Mouse (Mus musculus) layer of hippocampus, postnatal 25 days (tissue): ENCODE data around the gene Ncoa4. TPM values are rescaled to one million over a fixed set of nuclear protein-coding genes. Genes with fewer than 3 reads are reported as not detected.
A peak's percentile ranks its signal among the peaks of the same experiment; 100 is the strongest.
"Not testable (repeated sequence)": the region's sequence is repeated elsewhere in the genome, so short reads cannot be mapped to it uniquely, and the experiment has no call there.

Source experiments
- DNase-seq, 2 experiments: peaks; one replicate each; pipeline ENCODE4 v3.0.0; 2022; ENCODE audit warnings: mixed read lengths in 2 of 2, low spot score in 1 of 2; ENCODE audit errors: extremely low spot score in 1 of 2
- total RNA-seq, 2 experiments: library from RNA; stranded (reverse); gene quantifications; 2 replicates each; pipeline ENCODE4 v1.2.3; 2021

Gene Ncoa4
- 100 to 1,000 TPM; 123 to 130 TPM for total RNA-seq

DNA sequence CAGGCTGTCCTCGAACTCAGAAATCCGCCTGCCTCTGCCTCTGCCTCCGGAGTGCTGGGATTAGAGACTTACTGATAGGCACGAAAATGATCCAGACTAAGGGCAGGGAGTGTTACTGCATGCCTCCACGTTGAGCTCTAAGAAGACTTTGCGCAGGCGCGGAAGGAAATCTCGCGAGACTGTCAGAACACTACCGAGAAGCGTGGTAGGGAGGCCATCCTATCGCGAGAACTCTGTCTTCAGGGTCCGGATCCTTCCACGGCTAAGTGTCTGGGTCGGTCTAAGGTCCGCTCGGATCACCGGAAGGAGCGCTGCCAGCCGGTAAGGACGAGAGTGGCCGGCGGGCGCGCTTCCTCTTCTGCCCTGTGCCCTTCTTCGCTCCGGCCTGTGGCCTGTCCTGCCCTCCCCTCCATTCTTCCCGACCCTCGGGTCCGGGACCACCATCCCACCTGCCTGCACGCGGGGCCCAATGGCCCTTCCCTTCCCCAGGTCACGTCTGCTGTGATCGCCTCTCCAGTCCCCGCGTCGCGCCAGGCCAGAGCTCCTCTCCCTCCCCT is at the start of gene Ncoa4:
Ncoa4 (plus strand) TSS at position 176 of the 557 bp plus-strand sequence.
- DNase-seq: peak; percentile 87 to 98

DNA sequence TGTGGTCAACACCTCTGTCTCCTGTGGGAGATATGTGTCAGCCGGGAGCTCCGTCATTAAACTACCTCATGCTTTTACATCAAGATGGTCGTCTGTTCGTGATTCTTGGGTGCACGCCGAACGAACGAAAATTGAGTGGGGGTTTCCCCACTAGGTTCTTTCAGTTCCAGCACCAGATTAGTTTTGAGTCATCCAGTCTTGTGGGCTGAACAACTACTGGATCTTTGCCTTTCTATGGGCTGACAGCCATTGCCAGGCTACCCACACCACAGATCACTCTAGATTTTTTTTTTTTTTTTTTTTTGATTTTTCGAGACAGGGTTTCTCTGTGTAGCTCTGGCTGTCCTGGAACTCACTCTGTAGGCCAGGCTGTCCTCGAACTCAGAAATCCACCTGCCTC is 47.5 kb upstream of the Ncoa4 start:
- DNase-seq: not testable (repeated sequence)

DNA sequence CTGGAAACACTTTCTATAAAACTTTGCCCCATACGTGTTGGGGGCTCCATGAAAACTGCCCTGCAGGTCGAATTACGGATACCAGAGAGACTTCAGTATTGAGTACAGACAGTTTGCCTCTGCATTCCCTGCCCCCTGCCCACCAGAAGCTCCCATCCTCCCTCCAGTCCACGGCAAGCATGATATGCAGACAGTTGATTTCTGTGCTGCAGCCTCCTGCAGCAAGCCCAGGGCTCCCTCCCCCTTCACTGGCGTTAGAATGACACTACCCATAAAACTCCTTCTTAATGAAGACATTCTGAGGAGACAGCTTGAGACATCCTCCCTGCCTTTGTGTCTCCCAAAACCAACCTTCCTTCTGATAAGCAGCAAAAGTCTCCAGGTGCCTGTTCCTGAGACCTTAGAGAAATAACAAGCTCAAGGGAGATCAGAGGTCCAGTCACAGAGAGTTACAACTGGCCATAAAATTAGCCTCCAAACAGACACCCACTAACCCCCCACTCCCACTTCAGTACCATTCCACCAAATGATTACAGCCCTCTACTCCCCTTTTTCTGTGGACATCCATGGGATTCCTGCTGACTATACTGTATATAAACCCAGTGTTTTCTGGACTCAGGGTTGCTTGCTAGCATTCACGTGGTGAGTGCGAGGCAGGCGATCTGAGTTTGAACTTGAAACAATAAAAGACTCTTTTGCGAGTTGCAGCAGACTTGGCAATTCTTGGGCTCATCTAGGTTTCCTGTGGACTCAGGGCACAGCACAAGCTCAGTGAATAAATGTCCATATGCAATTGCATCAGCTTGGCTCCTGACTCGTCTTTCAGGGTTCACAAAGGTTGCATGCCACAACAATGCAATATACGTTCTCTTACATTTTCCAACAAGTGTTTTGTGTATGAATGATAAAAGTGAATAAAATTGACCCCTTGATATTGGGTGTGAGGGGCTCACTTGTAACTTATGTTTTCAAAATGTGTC is 38.4 kb upstream of the Ncoa4 start:
- no peak for DNase-seq

DNA sequence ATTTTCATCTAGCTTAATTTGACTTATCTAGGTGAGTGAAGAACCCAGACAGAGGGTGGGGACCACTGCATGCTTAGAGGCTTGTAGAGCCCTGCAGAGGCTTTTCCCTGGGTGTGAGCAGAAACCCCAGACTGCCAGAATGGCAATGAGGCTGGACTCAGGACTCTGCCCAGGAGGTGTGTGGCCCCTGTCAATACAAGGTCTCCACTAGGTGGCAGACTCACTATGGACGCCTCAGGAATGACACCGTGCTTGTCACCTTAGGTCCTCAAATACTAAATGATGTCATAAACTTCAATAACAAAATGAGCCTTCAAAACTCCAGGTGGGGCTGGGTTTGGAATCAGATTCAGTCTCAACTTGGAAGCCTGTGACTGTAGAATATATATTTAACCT is 37.7 kb upstream of the Ncoa4 start:
- DNase-seq: no peak

DNA sequence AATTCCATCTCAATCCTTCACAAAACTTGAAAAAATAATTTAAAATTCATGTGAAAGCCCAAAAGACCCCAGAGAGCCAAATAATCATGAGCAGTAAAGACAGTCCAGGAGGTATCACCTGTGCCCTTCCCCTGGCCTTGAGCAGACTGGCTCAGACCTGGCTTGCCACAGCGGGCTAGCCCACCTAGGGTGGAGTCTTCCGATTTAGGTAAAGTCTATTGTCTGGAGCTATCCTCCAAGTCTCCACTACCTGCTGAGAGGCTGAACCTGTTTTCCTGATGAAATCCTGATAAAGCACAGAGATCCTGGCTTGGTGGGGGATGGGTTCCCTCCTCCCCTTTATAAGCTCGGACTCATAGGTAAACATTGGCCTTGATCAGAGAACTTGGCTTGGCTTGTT is 35.4 kb upstream of the Ncoa4 start:
- no peak for DNase-seq

DNA sequence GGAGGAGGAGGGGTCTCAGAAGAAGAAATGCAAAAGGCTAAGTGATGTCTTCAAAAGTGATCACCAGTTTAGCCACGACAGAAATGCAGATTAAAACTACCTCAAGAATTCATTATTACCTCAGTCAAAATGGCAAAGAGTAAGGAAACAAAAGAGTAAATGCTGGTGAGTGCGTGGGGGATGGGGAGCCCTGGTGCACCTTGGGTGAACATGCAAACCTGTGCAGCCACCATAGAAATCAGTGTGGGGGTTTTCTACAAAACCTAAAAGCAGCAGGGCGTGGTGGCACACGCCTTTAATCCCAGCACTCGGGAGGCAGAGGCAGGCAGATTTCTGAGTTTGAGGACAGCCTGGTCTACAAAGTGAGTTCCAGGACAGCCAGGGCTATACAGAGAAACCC is 34.4 kb upstream of the Ncoa4 start:
- not testable (repeated sequence) for DNase-seq

DNA sequence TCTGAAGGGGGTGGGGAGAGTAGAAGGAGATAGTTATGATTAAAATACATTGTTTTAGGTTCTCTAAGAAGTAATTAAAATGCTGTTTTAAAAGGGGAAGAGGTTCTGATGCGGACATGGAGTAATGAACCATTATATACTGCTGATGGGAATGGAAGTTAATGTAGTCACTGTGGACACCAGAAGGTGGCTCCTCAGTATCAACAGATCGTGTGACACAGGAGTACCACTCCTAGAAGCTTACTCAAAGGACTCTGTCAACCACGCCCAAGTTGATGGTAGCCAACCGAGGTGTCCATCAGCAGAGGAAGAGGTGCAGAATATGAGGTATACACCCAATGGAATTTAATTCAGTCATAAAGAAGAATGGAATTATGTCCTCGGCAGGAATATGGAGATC is 31.3 kb upstream of the Ncoa4 start:
- DNase-seq: no peak

DNA sequence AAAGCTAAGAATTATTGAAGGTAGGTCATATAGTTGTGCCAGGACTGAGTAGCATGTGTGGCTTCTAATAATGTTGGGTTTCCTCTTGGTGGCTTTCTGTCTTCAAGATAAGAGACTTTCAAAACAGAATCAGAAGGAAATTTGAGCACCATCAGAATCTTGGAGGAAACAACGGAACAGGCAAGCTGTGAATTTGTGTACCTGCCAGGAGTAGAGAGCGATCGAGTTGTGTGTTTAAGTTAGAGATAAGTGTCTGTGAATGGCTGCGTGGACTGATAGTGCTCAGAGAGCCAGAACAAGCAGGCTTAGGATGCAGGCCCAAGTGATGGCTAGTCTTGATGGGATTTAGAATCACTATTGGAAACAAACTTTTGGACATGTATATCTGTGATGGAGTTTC is 27.8 kb upstream of the Ncoa4 start:
- no peak for DNase-seq

DNA sequence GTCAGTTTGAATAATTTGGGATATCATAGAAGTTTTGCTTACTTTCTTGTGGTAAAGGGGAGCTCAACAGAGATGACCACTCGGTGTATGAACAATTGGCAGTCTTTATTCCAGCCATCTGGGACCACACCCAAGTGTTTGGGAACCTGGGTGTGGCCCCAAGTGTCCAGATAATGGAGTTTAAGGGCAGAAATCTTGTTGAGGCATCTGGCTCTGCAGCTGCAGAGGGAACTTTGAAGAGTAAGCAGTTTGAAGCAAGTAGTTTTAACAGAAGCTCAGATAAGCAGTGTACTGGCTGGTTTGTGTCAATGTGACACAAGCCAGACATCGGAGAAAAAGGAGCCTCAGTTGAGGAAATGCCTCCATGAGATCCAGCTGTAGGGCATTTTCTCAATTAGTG is 25.4 kb upstream of the Ncoa4 start:
- no peak for DNase-seq

DNA sequence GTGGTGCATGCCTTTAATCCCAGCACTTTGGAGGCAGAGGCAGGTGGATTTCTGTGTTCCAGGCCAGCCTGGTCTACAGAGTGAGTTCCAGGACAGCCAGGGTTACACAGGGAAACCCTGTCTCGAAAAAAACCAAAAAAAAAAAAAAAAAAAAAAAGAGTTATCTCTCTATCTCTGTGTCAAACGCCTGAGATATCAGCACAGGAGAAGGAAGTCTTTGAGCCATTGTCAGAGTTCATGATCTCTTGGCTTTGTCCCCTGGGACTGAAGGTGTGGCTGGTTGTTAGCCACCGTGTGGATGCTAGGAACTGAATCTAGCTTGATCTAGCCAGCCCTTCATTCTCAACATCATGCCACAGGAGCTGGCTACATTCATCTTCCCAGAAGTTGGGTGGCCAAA is 23.2 kb upstream of the Ncoa4 start:
- DNase-seq: not testable (repeated sequence)

DNA sequence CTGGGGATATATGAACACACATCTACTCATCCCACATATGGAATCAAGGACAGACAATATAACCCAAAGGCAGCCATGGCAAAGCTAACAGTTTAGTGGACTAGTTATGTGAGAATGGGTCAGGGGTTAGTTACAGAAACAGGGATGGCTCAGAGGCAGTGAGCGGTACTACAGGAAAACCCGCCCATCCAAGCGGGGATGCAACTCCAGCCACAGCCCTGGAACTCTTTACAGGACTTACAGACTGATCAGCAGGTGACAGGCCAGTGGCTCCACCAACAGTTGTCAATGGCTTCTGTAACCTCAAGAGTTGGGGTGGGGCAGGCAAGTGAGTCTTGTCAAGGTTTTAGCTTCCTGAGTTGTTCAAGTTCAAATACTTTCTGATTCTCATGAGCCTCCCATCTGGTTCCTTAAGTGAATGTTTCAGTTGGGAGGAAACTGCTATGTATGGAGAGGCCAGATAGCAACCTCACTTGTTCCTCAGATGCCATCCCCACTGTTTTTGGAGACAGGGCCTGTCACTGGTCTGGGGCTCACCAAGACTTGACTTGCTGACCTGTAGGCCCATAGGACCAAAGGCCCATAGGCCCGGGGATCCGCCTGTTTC is 19.2 kb upstream of the Ncoa4 start:
- no peak for DNase-seq

DNA sequence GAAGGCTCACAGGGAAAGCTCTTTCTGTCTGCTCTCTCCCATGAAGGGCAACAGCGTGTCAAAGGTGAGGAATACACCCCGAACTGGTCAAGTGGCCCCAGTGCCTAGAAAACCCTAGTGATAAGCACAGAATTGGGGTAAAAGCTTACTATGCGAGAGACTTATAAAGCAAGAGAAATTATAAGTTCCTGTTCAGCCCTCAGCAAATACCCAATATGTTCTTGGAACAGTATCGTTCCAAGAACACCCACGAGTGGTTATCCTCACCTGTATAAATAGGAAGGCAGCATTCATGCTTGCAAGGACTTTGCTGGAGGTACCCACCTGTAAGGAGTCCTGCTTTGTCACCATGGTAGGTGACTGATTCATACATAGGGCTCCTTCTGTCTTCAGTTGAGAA is 17.9 kb upstream of the Ncoa4 start, which contains the start of gene Msmb:
Msmb (plus strand) TSS at position 301 of the 400 bp plus-strand sequence.
- no peak for DNase-seq

DNA sequence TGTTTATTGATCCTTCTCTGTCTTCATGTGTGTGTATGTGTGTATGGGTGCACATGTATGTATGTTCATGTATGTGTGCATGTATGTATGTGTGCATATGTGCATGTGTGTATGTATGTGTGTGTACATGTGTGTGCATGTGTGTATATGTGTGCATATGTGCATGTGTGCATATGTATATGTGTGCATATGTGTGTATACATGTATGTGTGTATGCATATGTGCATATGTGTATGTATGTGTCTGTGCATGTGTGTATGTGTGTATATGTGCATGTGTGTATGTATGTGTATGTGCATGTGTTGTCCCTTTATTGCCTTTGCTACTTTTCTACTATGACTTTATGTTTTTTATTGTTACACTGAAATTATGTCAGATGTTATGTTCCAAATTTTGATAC is 14.9 kb upstream of the Ncoa4 start:
- DNase-seq: no peak

DNA sequence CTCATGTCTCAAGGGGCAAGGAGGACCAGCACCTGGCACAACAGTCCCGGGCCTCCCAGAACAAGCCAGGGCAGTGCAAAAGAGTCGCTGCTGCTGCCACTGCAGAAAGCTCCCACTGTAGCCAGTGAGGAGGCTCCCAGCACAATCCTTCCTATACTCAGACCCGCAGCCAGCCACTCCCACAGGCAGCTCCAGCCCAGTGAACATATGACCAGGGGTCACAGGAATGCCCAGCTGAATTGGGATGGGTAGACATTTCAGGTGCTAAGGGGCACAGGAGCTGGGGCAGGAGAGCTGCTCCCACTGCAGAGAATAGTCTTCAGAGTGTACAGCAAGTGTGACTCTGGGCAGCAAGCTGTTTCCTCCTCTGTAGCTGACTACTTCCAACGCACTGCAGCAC is 14.3 kb upstream of the Ncoa4 start:
- no peak for DNase-seq

DNA sequence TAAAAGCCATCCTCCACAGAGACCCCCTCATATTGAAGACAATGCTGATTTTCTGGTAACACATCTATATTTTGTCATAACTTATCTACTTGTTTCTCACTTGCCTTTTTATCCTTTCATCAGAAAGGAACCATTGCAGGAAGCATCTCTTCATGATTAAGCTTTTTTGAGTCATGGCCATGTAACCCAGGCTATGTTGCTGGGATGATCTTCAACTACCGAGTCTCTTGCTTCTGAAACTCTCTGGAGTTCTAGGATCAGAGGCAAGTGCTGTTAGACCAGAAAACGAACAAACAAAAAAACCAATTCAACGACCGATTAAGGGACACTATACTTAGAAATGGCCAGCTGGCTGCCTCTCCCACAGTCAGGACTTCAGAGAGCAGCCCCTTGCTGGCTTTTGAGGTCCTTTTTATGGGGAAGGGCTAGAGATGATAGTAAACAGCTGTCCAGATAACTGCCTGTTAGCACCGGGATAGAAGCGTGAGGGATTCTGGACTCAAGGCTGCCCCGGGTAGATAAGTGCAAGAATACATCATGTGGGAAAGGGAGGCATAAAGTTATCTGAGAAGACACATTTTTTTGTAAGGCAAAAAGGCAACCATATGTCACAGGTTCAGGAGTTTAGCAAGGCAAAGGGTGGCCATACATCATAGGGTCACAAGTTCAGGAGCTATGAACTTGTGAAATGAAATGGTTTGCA is 13.7 kb upstream of the Ncoa4 start:
- no peak for DNase-seq

DNA sequence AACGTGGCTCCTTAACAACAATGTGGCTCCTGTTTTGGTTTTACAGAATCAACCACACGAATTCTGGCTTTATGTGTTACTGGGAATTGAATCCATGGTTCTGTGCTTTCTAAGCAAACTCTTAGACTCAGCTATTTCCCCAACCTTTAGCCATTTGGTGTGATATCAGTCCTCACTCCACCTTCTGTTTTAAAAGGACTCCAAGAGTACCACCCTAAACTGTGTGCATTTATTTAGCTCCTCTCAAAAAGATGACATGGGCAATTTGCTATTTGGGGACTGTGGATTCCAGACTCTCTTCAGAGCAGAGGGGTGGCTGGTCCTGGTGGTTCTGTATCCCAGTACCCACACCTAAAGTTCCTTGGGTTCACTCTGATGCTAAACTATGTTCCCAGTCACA is 13.1 kb upstream of the Ncoa4 start:
- no peak for DNase-seq

DNA sequence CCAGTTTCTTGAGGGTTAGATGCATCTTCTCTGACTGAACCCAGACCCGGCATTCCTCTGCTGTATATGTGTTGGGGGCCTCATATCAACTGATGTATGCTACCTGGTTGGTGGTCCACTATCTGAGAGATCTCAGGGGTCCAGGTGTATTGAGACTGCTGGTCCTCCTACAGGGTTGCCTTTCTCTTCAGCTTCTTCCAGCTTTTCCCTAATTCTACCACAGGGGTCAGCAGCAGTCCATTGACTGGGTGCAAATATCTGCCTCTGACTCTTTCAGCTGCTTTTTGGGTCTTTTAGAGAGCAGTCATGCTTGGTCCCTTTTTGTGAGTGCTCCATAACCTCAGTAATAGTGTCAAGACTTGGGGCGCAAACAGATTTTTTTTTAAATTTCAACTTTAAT is 8.8 kb upstream of the Ncoa4 start:
- no peak for DNase-seq

DNA sequence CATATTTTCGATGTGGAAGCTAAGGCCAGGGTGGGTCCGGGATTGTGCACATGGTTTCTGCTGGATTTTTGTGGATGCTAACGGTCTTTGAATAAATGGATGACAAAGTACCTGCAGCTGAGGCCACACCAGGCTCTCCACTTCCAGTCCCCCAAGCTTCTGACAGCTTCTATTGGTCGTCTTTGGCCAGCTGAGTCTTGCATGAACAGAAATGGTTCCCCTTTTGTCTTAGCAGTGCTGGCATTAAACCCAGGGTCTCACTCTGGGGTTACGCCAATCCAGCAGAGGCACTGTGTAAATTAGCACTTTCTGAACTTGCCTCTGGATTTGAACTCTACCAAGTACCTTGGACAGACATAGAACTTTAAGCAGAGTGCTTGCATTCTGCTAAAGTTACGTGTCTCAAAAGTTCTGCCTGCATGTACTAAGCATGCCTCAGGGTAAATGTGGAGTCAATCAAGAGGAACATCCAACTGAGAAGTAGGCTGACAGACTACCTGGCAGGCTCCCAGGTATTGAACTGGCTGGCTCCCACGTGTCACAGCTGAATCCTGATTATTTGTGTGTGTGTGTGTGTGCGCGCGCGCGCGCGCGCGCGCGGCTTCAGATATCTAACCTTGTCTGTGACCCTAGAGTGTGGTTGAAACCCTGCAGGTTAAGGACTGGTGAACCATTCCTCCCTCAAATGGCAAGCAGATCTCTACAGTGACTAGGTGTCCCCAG is 7.3 kb upstream of the Ncoa4 start:
- no peak for DNase-seq

DNA sequence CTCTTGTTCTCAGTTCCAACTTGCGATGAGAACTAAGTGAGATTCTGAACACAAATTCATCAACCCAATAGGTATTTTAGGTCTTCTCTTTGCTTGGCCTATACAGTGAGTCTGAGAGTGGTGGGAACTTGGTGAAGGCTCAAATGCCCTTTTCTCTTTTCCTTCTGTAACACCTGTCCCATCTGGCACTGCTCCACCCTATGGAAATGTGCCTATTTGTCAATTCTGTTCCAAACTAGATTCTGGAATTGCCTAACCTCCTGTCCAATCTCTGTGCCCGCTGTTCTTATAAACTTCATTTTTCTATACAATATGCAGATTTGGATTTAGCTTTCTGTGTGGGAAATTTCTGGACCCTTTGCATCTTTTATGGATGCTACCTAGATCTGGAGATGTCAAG is 6.5 kb upstream of the Ncoa4 start:
- DNase-seq: no peak

DNA sequence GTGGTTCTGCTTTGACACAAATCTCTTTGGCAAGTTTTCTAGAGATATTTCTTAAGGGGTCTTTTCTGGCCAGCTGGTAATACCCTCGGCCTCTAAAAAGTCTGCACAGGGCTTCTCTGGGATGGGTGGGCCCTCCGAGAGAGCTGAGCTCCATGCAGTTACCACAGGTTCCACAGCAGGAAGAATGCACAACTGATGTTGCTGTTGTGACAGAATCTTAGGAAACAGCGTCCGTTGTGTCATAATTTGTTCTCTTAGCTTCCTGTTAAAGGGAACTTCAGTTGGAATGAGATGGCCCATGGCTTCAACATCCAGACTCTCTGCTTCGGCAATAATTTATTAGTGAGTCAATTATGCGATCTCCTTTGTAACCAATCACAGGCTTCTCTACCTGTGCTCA is 4.9 kb upstream of the Ncoa4 start:
- DNase-seq: no peak
